Mouse (Mus musculus): Measurements from ENCODE around the gene Gm3250.
"Not testable (repeated sequence)": the region's sequence is repeated elsewhere in the genome, so short reads cannot be mapped to it uniquely, and the experiment has no call there.

Gm3250 gene

GRCm38 (mm10) chr10:77782442-77782841 lies at the start of gene Gm3250:
Gm3250 (minus strand) TSS chr10:77782542.
- DNase-seq, result not testable (repeated sequence)

GRCm38 (mm10) chr10:77826951-77827350 lies 44.6 kb upstream of the Gm3250 start, which contains the start of gene Krtap10-4:
Krtap10-4 (minus strand) TSS chr10:77827095.
- DNase-seq, result no peak

- DNase-seq, result no peak
These were observed 36.9 kb upstream of the Gm3250 start for GRCm38 (mm10) chr10:77819203-77819602.

GRCm38 (mm10) chr10:77818523-77818922 lies 36.2 kb upstream of the Gm3250 start:
- no peak for DNase-seq

GRCm38 (mm10) chr10:77815514-77815913 lies 33.2 kb upstream of the Gm3250 start:
- DNase-seq, result peak; percentile 33

DNA sequence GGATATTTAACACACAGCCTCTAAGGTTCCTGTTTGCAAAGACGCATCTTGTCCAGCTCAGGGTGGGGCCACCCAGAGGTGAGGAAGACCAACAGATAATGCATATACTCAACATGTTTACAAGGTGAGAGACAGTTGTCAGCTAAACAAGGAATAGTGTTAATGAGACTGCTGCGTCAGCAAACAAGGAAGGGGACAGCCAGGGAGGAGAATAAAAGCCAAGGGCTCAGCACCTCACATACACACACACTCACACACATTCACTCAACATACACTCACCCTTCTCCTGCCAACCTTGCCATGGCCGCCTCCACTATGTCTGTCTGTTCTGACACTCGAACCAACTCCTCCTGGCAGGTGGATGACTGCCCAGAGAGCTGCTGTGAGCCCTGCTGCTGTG lies 32.0 kb upstream of the Gm3250 start, which contains the start of gene Gm2696:
TSS of gene Gm2696 (plus strand) at position 301 of the 400 bp plus-strand sequence.
- no peak for DNase-seq

GRCm38 (mm10) chr10:77811743-77812142 lies 29.4 kb upstream of the Gm3250 start, which contains the start of gene Gm9507:
Gm9507 (minus strand) TSS chr10:77811843.
- no peak for DNase-seq

GRCm38 (mm10) chr10:77804095-77804494 lies 21.8 kb upstream of the Gm3250 start:
- DNase-seq, result no peak

DNA sequence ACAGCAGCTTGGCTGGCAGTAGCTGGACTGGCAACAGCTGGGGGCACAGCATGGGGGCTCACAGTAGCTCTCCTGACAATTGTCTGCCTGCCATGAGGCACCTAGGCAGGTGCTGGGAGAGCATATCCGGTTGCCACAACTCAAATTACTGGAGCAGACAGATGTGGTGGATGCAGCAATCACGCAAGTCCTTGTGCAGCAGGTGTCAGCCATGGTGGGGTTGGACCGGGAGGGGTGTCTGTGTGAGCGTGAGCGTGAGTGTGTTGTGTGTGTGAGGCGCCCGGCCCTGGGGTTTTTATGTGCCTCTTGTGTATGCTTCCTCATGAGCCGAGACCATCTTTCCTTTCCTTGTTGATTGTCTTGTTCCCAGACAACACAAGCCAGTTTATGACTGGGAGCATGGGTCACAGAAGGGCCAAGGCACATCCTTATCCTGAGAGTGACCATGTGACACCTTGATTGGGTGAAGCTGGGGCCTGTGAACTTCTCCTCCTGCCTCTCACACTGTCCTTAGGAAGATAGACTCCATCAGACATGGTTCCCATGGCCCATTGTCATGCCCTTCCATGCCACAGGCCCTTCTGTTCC lies 16.7 kb upstream of the Gm3250 start, which contains the start of gene Gm19668:
TSS of gene Gm19668 (minus strand) at position 213 of the 588 bp plus-strand sequence.
- no peak for DNase-seq

DNA sequence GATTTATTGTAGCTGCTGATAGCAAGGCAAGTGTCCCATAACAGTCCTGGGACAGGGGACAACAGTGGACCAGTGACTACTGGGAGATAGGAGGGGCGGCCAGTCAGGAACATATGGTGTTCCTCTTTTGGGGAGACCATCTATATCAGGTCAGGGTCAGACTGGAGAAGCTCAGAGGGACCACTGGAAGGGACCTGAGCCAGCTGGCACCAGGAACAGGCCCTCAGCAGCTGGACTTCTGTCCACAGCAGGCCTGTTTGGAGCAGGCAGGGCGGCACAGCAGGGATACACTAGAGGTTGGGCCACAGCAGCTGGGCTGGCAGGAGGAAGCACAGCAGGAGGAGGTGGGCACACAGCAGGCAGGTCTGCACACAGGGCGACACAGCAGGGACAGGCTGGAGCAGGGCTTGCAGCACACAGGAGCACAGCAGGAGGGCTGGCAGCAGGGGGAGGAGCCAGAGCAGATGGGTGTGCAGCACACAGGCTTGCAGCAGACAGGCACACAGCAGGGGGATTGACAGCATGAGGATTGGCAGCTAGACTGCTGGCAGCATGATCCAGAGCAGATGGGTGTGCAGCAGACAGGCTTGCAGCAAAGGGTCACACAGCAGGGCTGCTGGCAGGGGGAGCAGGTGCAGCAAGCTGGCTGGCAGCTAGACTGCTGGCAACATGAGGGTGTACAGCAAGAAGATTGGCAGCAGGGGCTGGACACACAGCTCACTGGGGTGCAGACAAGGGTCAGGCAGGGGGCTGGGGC lies 16.0 kb upstream of the Gm3250 start:
- DNase-seq, result not testable (repeated sequence)

GRCm38 (mm10) chr10:77797677-77798076 lies 15.3 kb upstream of the Gm3250 start:
- DNase-seq, result no peak

GRCm38 (mm10) chr10:77794976-77795375 lies 12.6 kb upstream of the Gm3250 start, which contains the start of gene Gm9639:
Gm9639 (minus strand) TSS chr10:77795076.
- DNase-seq, result no peak

GRCm38 (mm10) chr10:77788621-77789020 lies 6.3 kb upstream of the Gm3250 start:
- no peak for DNase-seq

DNA sequence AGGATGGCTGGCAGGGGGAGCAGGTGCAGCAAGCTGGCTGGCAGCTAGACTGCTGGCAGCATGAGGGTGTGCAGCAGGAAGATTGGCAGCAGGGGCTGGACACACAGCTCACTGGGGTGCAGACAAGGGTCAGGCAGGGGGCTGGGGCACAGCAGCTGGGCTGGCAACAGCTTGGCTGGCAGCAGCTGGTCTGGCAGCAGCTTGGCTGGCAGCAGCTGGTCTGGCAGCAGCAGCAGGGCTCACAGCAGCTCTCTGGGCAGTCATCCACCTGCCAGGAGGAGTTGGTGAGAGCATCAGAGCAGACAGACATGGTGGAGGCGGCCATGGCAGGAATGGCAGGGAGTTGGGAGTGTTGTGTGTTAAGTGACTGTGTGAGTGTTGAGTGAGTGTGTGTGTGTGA lies 5.5 kb upstream of the Gm3250 start, which contains the start of gene Gm7137:
TSS of gene Gm7137 (minus strand) at position 325 of the 400 bp plus-strand sequence.
- DNase-seq, result not testable (repeated sequence)

DNA sequence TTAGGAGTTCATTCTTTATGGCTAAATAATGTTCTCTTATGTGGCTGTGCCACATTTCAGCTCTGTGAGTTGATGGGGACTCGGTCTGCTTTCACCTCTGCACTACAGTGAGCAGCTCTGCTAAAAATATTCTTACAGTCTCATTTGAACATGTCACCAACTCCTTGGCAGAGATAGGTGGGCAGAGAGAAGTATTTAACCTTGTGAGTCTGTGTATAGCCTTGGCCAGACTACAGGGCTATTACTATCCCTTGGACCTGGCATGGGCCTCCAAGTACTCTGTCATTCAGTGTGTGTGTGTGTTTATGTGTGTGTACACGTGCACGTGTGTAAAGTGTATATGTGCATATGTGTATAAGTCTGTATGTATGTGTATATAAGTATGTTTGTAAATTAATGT lies 1.1 kb upstream of the Gm3250 start:
- DNase-seq, result not testable (repeated sequence)

DNA sequence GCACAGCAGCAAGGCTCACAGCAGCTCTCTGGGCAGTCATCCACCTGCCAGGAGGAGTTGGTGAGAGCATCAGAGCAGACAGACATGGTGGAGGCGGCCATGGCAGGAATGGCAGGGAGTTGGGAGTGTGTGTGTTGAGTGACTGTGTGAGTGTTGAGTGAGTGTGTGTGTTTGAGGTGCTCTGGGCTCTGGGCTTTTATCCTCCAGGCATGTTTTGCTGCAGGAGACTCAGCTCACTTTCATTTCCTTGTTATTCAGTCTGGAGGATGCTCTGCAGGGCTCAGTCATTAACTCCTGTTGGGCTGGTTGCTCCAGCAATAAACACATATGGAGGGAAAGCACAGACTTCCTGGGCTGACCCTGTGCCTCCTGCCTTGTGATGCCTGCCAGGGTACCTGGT lies 5.5 kb downstream of the Gm3250 start, which contains the start of gene Gm7138:
TSS of gene Gm7138 (minus strand) at position 101 of the 400 bp plus-strand sequence.
- not testable (repeated sequence) for DNase-seq

DNA sequence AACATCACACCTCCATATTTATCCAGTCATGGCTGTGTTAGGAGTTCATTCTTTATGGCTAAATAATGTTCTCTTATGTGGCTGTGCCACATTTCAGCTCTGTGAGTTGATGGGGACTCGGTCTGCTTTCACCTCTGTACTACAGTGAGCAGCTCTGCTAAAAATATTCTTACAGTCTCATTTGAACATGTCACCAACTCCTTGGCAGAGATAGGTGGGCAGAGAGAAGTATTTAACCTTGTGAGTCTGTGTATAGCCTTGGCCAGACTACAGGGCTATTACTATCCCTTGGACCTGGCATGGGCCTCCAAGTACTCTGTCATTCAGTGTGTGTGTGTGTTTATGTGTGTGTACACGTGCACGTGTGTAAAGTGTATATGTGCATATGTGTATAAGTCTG lies 10.2 kb downstream of the Gm3250 start:
- not testable (repeated sequence) for DNase-seq

DNA sequence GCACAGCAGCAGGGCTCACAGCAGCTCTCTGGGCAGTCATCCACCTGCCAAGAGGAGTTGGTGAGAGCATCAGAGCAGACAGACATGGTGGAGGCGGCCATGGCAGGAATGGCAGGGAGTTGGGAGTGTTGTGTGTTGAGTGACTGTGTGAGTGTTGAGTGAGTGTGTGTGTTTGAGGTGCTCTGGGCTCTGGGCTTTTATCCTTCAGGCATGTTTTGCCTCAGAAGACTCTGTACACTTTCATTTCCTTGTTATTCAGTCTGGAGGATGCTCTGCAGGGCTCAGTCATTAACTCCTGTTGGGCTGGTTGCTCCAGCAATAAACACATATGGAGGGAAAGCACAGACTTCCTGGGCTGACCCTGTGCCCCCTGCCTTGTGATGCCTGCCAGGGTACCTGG lies 11.1 kb downstream of the Gm3250 start, which contains the start of gene Gm3238:
TSS of gene Gm3238 (minus strand) at position 101 of the 400 bp plus-strand sequence.
- not testable (repeated sequence) for DNase-seq

DNA sequence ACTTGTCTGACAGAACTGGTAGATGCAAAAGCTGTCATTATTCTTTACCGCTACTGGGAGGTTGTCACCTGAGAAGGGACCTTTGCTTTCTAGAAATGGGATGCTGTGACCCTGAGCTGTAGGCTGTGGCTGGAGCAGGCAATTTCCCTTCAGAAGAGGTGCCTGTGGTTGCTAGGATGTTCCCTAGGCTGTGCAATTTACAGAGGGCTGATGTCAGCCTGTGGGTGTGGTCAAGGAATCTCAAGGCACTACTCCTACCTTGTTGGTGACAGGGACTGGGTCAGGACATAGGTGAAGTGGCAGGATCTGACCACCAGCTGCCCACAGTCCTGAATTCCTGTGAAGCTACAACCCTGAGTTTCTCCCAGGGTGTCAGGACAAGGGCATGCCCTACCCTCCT lies 12.6 kb downstream of the Gm3250 start:
- DNase-seq, result no peak

- DNase-seq, result not testable (repeated sequence)
These were observed 22.8 kb downstream of the Gm3250 start, which contains the start of gene Gm3233 for GRCm38 (mm10) chr10:77759582-77759981. Gm3233 (minus strand) TSS chr10:77759682.

GRCm38 (mm10) chr10:77753448-77753847 lies 28.9 kb downstream of the Gm3250 start:
- no peak for DNase-seq

DNA sequence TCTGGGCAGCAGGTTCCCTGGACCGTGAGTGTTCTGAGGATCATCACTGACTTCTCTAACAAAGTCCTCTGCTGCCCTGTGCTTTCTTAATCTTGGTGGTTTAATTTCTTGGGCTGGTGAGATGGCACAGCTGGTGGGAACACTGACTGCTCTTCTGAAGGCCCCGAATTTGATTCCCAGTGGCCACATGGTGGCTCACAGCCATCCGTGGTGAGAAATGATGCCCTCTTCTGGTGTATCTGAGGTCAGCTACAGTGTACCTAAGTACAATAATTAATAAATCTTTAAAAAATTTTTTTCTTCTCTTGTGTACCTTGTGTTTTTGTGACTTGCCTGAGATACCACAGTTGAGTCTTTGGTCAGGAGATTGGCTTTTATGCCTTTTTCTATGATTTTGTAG lies 30.0 kb downstream of the Gm3250 start:
- DNase-seq, result not testable (repeated sequence)

DNA sequence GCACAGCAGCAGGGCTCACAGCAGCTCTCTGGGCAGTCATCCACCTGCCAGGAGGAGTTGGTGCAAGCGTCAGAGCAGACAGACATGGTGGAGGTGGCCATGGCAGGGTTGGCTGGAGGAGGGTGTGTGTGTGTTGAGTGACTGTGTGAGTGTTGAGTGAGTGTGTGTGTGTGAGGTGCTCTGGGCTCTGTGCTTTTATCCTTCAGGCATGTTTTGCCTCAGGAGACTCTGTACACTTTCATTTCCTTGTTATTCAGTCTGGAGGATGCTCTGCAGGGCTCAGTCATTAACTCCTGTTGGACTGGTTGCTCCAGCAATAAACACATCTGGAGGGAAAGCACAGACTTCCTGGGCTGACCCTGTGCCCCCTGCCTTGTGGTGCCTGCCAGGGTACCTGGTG lies 31.1 kb downstream of the Gm3250 start, which contains the start of gene Gm9736:
TSS of gene Gm9736 (minus strand) at position 101 of the 400 bp plus-strand sequence.
- not testable (repeated sequence) for DNase-seq
